Mouse (Mus musculus) cerebellum, adult 2 months (tissue): Measurements from ENCODE around the gene Phf2.

Experiments
- CTCF ChIP-seq: fragments of 200-500 bp; IDR thresholded peaks from 2 replicates; pipeline ENCODE4 v1.5.1; 2011; ENCODE audit warnings: low read depth, mild to moderate bottlenecking, control low read depth, low read length, moderate library complexity, borderline replicate concordance; ENCODE audit not compliant: insufficient read depth
- POLR2A ChIP-seq: fragments of 200-500 bp; IDR thresholded peaks from 2 replicates; pipeline ENCODE4 v1.6.1; 2011; ENCODE audit warnings: low read length, control low read depth, borderline replicate concordance; ENCODE audit not compliant: insufficient read depth

DNA sequence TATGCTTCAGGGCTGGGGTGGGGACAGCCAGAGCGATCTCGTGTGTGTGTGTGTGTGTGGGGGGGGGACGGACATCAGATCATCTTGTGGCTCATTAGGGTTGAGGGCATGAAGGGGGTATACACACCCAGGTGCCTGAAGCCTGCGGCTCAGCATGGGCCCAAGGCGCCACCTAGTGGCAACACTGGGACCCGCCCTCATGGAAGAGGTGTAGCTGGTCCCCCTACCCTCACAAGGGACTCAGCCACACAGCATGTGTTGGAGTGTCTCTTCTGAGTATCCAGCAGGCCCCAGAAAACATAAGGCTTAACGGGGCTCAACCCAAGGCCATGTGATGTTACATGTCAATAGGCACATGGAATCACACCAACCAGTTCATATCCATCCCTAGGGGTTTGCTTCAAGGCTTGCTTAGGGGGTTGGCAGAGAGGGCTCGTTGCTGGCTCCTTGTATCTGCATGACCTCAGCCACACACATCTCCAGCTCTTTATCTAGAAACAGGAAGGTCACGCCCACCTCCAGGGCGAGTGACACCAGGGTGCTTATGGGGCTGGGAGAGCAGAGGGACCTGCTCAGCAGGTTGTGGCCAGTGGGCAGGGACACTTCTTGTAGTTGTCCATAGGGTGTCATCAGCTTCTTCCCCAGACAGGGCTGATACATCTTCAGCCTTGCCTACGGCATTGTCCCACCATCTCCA, 69.9 kb downstream of the Phf2 start:
- TF ChIP-seq POLR2A (no peak), CTCF (peak; percentile 84)
